Mouse (Mus musculus): ENCODE data around the gene Akr1d1. TPM values are rescaled to one million over a fixed set of nuclear protein-coding genes. Genes with fewer than 3 reads are reported as not detected.

The Akr1d1 gene
- total and polyA plus RNA-seq, 2 experiments: 73.2 to 301 TPM

DNA sequence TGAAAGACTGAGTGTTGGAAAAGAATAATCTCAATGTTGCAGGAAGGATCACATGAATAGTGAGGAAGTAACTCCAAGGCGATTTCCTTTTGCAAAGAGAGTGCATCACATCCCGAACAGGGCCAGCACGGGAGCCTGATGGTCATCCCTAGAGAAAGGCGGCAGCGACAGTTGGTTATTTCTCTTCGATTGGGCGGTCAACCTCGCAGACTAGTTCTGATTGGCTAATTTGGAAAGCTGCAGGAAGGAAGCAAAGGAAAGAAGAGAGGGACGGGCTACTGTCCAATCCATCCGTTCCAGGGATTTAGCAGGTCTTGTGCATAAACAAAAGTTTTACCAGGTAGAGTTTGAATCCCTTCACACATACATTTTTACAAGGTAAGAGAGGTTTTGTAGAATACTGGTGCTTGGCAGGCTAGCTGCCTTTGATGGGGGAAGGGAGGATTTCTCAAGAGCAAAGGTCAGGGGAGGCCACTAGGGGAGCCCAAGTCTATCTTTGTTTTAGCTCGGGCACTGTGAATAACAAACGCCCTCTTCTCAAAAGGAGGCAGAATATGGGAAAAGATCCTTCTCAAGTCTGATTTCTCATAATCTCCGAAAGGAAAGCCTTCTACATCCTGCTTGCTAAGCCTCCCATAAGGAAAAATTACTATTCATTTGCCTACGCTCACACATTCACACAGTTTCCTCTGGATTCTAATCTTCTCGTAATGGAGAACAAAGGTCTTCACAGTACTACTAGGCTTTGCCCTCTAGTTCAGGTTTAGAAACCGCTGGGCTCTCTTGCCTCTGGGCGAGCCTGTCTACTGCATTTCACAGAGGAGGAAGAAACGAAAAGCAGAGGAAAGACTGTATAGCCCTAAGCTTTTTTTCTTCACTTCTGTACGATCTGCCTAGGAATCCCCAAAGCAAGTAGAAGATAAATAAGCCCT is 62.4 kb downstream of the Akr1d1 start:
- Histone ChIP-seq H3K4me3 (ENCODE audit: insufficient read depth, low read depth, low read length) (no peak overlapping the region), H3K79me2 (ENCODE audit: control insufficient read depth, insufficient read depth, low read length) (no peaks in the 10 kb centered on the region), H3K27me3 (ENCODE audit: control insufficient read depth, insufficient read depth, low read length) (no peaks in the 10 kb centered on the region), H3K36me3 (ENCODE audit: control insufficient read depth, insufficient read depth, low read length) (no peaks in the 10 kb centered on the region), H3K9ac (ENCODE audit: low read depth, low read length) (no peak overlapping the region), H3K27ac (replicated peaks; ENCODE audit: insufficient read depth, low read depth, low read length) (no peak overlapping the region), H3K4me1 (ENCODE audit: control insufficient read depth, insufficient read depth, low read length) (peaks cover 5% of the 10 kb centered on the region)
- peak; percentile 84 for DNase-seq (ENCODE audit: extremely low read depth, low read depth, low spot score)
- peak; percentile 43; the same call in 1 of the 2 replicates for TF ChIP-seq CTCF (IDR thresholded peaks at IDR 0.05; ENCODE audit: low read depth, low read length)
- TF ChIP-seq POLR2A (IDR thresholded peaks at IDR 0.05; ENCODE audit: extremely low read depth, insufficient read depth, low read length): no peak
- 48% methylated on average over 19 of the region's 19 CpGs for WGBS

GRCm38 (mm10) chr6:37593033-37593374 is 63.0 kb downstream of the Akr1d1 start:
- Histone ChIP-seq H3K27ac (replicated peaks; ENCODE audit: insufficient read depth, low read depth, low read length) (no peak overlapping the region), H3K4me1 (ENCODE audit: control insufficient read depth, insufficient read depth, low read length) (peaks cover 10% of the 10 kb centered on the region), H3K4me3 (ENCODE audit: insufficient read depth, low read depth, low read length) (no peak overlapping the region), H3K27me3 (ENCODE audit: control insufficient read depth, insufficient read depth, low read length) (no peaks in the 10 kb centered on the region), H3K79me2 (ENCODE audit: control insufficient read depth, insufficient read depth, low read length) (no peaks in the 10 kb centered on the region), H3K9ac (ENCODE audit: low read depth, low read length) (no peak overlapping the region), H3K36me3 (ENCODE audit: control insufficient read depth, insufficient read depth, low read length) (no peaks in the 10 kb centered on the region)
- DNase-seq (ENCODE audit: extremely low read depth, low read depth, low spot score): no peak
- 86% methylated on average over 6 of the region's 6 CpGs for WGBS
- TF ChIP-seq CTCF (IDR thresholded peaks at IDR 0.05; ENCODE audit: low read depth, low read length): no peak
- TF ChIP-seq POLR2A (IDR thresholded peaks at IDR 0.05; ENCODE audit: extremely low read depth, insufficient read depth, low read length): no peak

DNA sequence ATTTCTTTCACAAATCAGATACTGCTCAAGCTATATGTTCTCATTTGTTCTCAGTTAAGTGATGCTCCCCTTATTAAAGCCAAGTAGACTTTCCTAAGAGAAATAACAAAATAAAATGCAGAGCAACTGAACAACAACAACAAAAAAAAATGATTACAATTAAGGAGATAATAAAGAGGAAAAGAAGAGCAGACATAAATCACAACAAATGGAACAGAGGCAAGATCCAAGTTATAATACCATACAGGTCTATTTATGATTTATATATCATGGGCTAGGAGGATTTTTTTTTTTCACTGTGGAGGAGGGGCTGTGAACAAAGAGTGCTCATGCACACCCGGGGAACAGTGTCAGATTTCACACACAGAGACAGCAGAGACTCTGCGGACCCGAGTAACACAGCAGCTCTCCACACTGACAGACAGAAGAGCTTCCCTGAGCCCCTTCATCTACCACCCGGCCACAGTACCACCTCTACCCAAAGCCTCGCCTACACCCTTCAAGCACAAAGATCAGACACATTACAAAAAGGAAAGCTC is 63.6 kb downstream of the Akr1d1 start:
- DNase-seq (ENCODE audit: extremely low read depth, low read depth, low spot score): no peak
- no peak overlapping the region for H3K9ac ChIP-seq (ENCODE audit: low read depth, low read length)
- peaks cover 12% of the 10 kb centered on the region for H3K4me1 ChIP-seq (ENCODE audit: control insufficient read depth, insufficient read depth, low read length)
- TF ChIP-seq POLR2A (IDR thresholded peaks at IDR 0.05; ENCODE audit: extremely low read depth, insufficient read depth, low read length) (no peak), CTCF (IDR thresholded peaks at IDR 0.05; ENCODE audit: low read depth, low read length) (no peak)
- H3K4me3 ChIP-seq (ENCODE audit: insufficient read depth, low read depth, low read length): no peak overlapping the region
- 62% methylated on average over 5 of the region's 5 CpGs for WGBS
- H3K79me2 ChIP-seq (ENCODE audit: control insufficient read depth, insufficient read depth, low read length): no peaks in the 10 kb centered on the region
- no peaks in the 10 kb centered on the region for H3K27me3 ChIP-seq (ENCODE audit: control insufficient read depth, insufficient read depth, low read length)
- H3K27ac ChIP-seq (replicated peaks; ENCODE audit: insufficient read depth, low read depth, low read length): no peak overlapping the region
- no peaks in the 10 kb centered on the region for H3K36me3 ChIP-seq (ENCODE audit: control insufficient read depth, insufficient read depth, low read length)

DNA sequence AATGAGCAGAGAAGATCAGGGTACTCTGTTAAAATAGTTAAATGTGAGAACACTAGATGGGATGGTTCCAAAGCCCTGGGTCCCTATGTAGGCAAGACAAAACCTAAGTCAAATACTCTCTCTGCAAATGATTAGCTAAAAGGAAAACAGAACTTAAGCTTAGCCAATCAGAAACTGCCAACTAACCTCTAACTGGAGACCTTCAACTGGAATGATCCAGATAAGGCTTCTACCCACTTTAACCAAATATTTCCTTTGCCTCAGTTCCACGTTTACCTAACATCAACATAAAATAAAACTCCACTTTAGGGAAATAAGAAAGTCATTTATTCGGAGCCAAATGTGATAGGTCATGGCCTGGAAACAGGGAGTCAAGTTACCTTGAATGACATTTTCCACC is 67.1 kb downstream of the Akr1d1 start:
- WGBS: 15% methylated on average over 2 of the region's 2 CpGs
- no peaks in the 10 kb centered on the region for H3K27me3 ChIP-seq (ENCODE audit: control insufficient read depth, insufficient read depth, low read length)

DNA sequence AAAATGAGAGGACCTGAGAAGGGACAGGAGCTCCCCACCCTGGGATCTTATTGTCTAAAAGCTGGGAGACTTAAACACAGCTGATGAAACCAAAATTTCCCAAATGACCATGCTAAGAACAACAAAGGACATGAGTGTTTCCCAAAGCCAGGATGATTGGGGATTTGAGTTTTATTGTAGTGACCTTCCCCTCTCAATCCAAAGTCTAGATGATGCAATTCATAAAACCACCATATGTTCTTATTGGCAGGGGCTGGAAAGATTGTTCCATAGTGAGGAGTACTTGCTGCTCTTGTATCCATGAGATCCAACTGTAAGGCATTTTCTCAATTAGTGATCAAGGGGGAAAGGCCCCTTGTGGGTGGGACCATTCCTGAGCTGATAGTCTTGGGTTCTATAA is 68.1 kb downstream of the Akr1d1 start:
- peaks cover 13% of the 10 kb centered on the region for H3K4me1 ChIP-seq (ENCODE audit: control insufficient read depth, insufficient read depth, low read length)
- H3K9ac ChIP-seq (ENCODE audit: low read depth, low read length): no peak overlapping the region
- H3K27me3 ChIP-seq (ENCODE audit: control insufficient read depth, insufficient read depth, low read length): no peaks in the 10 kb centered on the region
- TF ChIP-seq CTCF (IDR thresholded peaks at IDR 0.05; ENCODE audit: low read depth, low read length) (no peak), POLR2A (IDR thresholded peaks at IDR 0.05; ENCODE audit: extremely low read depth, insufficient read depth, low read length) (no peak)
- no peaks in the 10 kb centered on the region for H3K79me2 ChIP-seq (ENCODE audit: control insufficient read depth, insufficient read depth, low read length)
- no peak overlapping the region for H3K27ac ChIP-seq (replicated peaks; ENCODE audit: insufficient read depth, low read depth, low read length)
- DNase-seq (ENCODE audit: extremely low read depth, low read depth, low spot score): peak; percentile 68
- no peaks in the 10 kb centered on the region for H3K36me3 ChIP-seq (ENCODE audit: control insufficient read depth, insufficient read depth, low read length)
- H3K4me3 ChIP-seq (ENCODE audit: insufficient read depth, low read depth, low read length): no peak overlapping the region

More for the DNA sequence above, 67.1 kb downstream of the Akr1d1 start:
- Histone ChIP-seq H3K4me1 (ENCODE audit: control insufficient read depth, insufficient read depth, low read length) (peaks cover 16% of the 10 kb centered on the region), H3K36me3 (ENCODE audit: control insufficient read depth, insufficient read depth, low read length) (no peaks in the 10 kb centered on the region), H3K4me3 (ENCODE audit: insufficient read depth, low read depth, low read length) (no peak overlapping the region), H3K9ac (ENCODE audit: low read depth, low read length) (no peak overlapping the region), H3K79me2 (ENCODE audit: control insufficient read depth, insufficient read depth, low read length) (no peaks in the 10 kb centered on the region), H3K27ac (replicated peaks; ENCODE audit: insufficient read depth, low read depth, low read length) (no peak overlapping the region)
- TF ChIP-seq CTCF (IDR thresholded peaks at IDR 0.05; ENCODE audit: low read depth, low read length): no peak
- no peak for TF ChIP-seq POLR2A (IDR thresholded peaks at IDR 0.05; ENCODE audit: extremely low read depth, insufficient read depth, low read length)
- DNase-seq (ENCODE audit: extremely low read depth, low read depth, low spot score): peak; percentile 100

All from liver, adult 2 months (tissue).